Mouse (Mus musculus) layer of hippocampus, adult 2 months (tissue): ENCODE measurements around the gene Lysmd4. TPM values are rescaled to one million over a fixed set of nuclear protein-coding genes. Genes with fewer than 3 reads are reported as not detected.
A peak's percentile ranks its signal among the peaks of the same experiment; 100 is the strongest.

Source experiments
- DNase-seq, 2 experiments: peaks; one replicate each; pipeline ENCODE4 v3.0.0; 2022; ENCODE audit warnings: low spot score in 2 of 2
- H3K27ac ChIP-seq: fragments of 200-600 bp; 2 replicates; pipeline ENCODE4 v1.8.1; 2022
- H3K4me3 ChIP-seq: fragments of 200-600 bp; 2 replicates; pipeline ENCODE4 v1.8.1; 2022; ENCODE audit warnings: mild to moderate bottlenecking
- CTCF ChIP-seq: fragments of 200-600 bp; conservative IDR thresholded peaks from 2 replicates; pipeline ENCODE4 v1.8.1; 2022; ENCODE audit warnings: antibody characterized with exemption, mild to moderate bottlenecking, moderate library complexity
- long read RNA-seq, 2 experiments: library from polyadenylated mRNA; stranded (forward); transcript quantifications; one replicate each; pipeline ENCODE4 v2.0.0; 2021; ENCODE audit warnings: borderline mapping rate in 2 of 2
- total RNA-seq, 2 experiments: library from RNA; stranded (reverse); gene quantifications; 2 replicates each; pipeline ENCODE4 v1.2.3; 2021

Gene Lysmd4
- 10 to 100 TPM; 33.7 to 34.7 TPM for total RNA-seq
- long read RNA-seq, experiment 1, transcript Lysmd4-202 (4 exons, 3,319 nt): major isoform, 7 of 50 reads
- long read RNA-seq, experiment 1, partial matches to known transcripts: 9 of 50 reads
- long read RNA-seq, experiment 1, other reads (novel, unspliced or antisense): 27 of 50 reads
- long read RNA-seq, experiment 2, transcript Lysmd4-202 (4 exons, 3,319 nt): minor isoform, 8 of 66 reads
- long read RNA-seq, experiment 2, transcript Lysmd4-208 (3 exons, 551 nt): major isoform, 10 of 66 reads
- long read RNA-seq, experiment 2, transcript Lysmd4-201 (3 exons, 2,898 nt): minor isoform, 7 of 66 reads
- long read RNA-seq, experiment 2, partial matches to known transcripts: 7 of 66 reads
- long read RNA-seq, experiment 2, other reads (novel, unspliced or antisense): 34 of 66 reads

- TF ChIP-seq CTCF: no peak
- Histone ChIP-seq H3K4me3 (peak within 1 kb of the TSS; percentile 98), H3K27ac (peak within 1 kb of the TSS; percentile 93)
- DNase-seq: peak; percentile 95 to 96
Measured at GRCm38 (mm10) chr7:67222220-67222862, at the start of gene Lysmd4. Gene Lysmd4 (plus strand): TSS chr7:67222544.

- no peak for DNase-seq
- no peak overlapping the region for H3K27ac ChIP-seq
- H3K4me3 ChIP-seq: no peak overlapping the region
- TF ChIP-seq CTCF: no peak
Measured at GRCm38 (mm10) chr7:67173522-67174195, 48.7 kb upstream of the Lysmd4 start.

GRCm38 (mm10) chr7:67183786-67184185 lies 38.6 kb upstream of the Lysmd4 start:
- H3K4me3 ChIP-seq: no peak overlapping the region
- H3K27ac ChIP-seq: no peak overlapping the region
- no peak for DNase-seq
- no peak for TF ChIP-seq CTCF

GRCm38 (mm10) chr7:67199412-67199811 lies 22.9 kb upstream of the Lysmd4 start:
- DNase-seq: peak; percentile 43 to 72
- H3K4me3 ChIP-seq: no peak overlapping the region
- peak; percentile 88 for TF ChIP-seq CTCF
- no peak overlapping the region for H3K27ac ChIP-seq

- TF ChIP-seq CTCF: no peak
Measured at GRCm38 (mm10) chr7:67203625-67204024, 18.7 kb upstream of the Lysmd4 start.

GRCm38 (mm10) chr7:67205734-67206425 lies 16.5 kb upstream of the Lysmd4 start:
- no peak for DNase-seq
- H3K4me3 ChIP-seq: no peak overlapping the region
- no peak for TF ChIP-seq CTCF

More at GRCm38 (mm10) chr7:67203625-67204024, 18.7 kb upstream of the Lysmd4 start:
- no peak for DNase-seq
- Histone ChIP-seq H3K4me3 (no peak overlapping the region), H3K27ac (no peak overlapping the region)

GRCm38 (mm10) chr7:67206496-67206895 lies 15.8 kb upstream of the Lysmd4 start:
- DNase-seq: no peak
- Histone ChIP-seq H3K4me3 (no peak overlapping the region), H3K27ac (no peak overlapping the region)
- no peak for TF ChIP-seq CTCF

More at GRCm38 (mm10) chr7:67205734-67206425, 16.5 kb upstream of the Lysmd4 start:
- no peak overlapping the region for H3K27ac ChIP-seq

- no peak for TF ChIP-seq CTCF
- Histone ChIP-seq H3K27ac (no peak overlapping the region), H3K4me3 (no peak overlapping the region)
- DNase-seq: no peak
Measured at GRCm38 (mm10) chr7:67207701-67208100, 14.6 kb upstream of the Lysmd4 start.

- no peak for DNase-seq
- Histone ChIP-seq H3K4me3 (no peak overlapping the region), H3K27ac (no peak overlapping the region)
- TF ChIP-seq CTCF: no peak
Measured at GRCm38 (mm10) chr7:67208317-67208716, 14.0 kb upstream of the Lysmd4 start.

GRCm38 (mm10) chr7:67210004-67210833 lies 12.1 kb upstream of the Lysmd4 start:
- TF ChIP-seq CTCF: no peak
- Histone ChIP-seq H3K4me3 (no peak overlapping the region), H3K27ac (no peak overlapping the region)
- DNase-seq: no peak

- Histone ChIP-seq H3K27ac (no peak overlapping the region), H3K4me3 (no peak overlapping the region)
- no peak for DNase-seq
- TF ChIP-seq CTCF: no peak
Measured at GRCm38 (mm10) chr7:67211341-67211740, 11.0 kb upstream of the Lysmd4 start.

GRCm38 (mm10) chr7:67211971-67212370 lies 10.4 kb upstream of the Lysmd4 start:
- TF ChIP-seq CTCF: no peak
- H3K4me3 ChIP-seq: no peak overlapping the region
- no peak overlapping the region for H3K27ac ChIP-seq
- no peak for DNase-seq
